Mouse (Mus musculus) ovary, adult 18-20 months (tissue): ENCODE data around the gene Peli1.

Experiments used
- DNase-seq: peaks from one replicate; pipeline ENCODE4 v3.0.0; 2022; ENCODE audit warnings: low spot score, mixed read lengths

The Peli1 gene

DNA sequence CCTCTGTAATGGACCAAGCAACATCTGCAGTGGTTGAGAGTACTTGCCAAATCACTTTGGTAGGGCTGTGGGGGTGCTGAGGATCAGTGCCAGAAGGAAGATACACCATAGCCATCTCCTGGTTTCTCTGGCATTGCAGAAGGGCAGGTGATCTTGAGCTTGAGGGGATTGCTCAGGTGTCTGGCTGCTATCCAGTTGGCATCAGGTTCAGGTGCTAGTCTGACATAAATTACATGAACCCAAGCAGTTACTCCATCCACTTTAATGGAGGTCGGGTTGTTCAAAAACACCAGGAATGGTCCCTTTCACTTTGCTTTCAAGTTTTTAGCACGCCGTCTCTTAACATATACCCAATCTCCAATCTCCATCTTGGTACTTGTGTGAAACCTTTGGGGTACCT is 103.8 kb downstream of the Peli1 start:
- no peak for DNase-seq
